Mouse (Mus musculus) embryonic fibroblast, embryonic 13.5 days (primary cell): ENCODE measurements around the gene Nsmce3.

Experiments used
- CTCF ChIP-seq: IDR thresholded peaks from 2 replicates; pipeline ENCODE4 v1.5.1; 2011; ENCODE audit warnings: mild to moderate bottlenecking, control low read depth, low read length, moderate library complexity, borderline replicate concordance; ENCODE audit not compliant: insufficient read depth
- POLR2A ChIP-seq: IDR thresholded peaks from 2 replicates; pipeline ENCODE4 v1.6.1; 2011; ENCODE audit warnings: low read depth, mild to moderate bottlenecking, control low read depth, low read length, moderate library complexity

DNA sequence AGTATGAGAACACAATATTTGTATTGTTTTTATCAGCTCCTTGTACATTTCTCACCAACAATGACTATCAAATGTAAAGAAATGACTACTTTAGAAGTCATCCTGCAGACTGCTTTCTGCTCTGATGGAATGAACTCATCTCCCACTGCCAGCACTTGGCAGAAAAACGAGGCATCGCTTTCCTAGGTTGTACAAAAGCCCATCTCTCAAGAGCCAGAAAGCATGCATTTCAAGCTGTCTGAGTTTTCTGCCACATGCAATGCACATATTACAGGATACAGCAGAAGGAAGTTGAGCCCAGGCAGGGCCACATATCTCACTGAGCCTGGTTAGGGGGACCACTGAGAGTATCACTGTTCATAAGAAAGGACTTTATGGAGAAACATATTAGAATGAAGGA lies 27.5 kb upstream of the Nsmce3 start:
- TF ChIP-seq CTCF (no peak), POLR2A (no peak)
